Mouse (Mus musculus): ENCODE measurements around the gene 1190005I06Rik.

- TF ChIP-seq POLR2A (IDR thresholded peaks at IDR 0.05; ENCODE audit: low read depth, low read length) (no peak), CTCF (IDR thresholded peaks at IDR 0.05; ENCODE audit: extremely low read depth, insufficient read length, insufficient replicate concordance, low read depth, low read length) (no peak)
Measured at GRCm38 (mm10) chr8:120562680-120563347, 84.6 kb downstream of the 1190005I06Rik start.

Measured in small intestine, adult 2 months (tissue).